Mouse (Mus musculus) spleen, postnatal 0 days (tissue): ENCODE measurements around the gene Ocm. TPM values are rescaled to one million over a fixed set of nuclear protein-coding genes. Genes with fewer than 3 reads are reported as not detected.

Source experiments
- polyA plus RNA-seq: library from polyadenylated mRNA; unstranded; fragments of >200 nt; fragmentation: Nextera tagmentation; extraction: Ambion mirVana; gene quantifications from 2 replicates; pipeline ENCODE4 v1.2.1, GENCODE M21; 2015

Gene Ocm
- polyA plus RNA-seq: 0.21 TPM in 1 of 2 replicates, not detected in the other

DNA sequence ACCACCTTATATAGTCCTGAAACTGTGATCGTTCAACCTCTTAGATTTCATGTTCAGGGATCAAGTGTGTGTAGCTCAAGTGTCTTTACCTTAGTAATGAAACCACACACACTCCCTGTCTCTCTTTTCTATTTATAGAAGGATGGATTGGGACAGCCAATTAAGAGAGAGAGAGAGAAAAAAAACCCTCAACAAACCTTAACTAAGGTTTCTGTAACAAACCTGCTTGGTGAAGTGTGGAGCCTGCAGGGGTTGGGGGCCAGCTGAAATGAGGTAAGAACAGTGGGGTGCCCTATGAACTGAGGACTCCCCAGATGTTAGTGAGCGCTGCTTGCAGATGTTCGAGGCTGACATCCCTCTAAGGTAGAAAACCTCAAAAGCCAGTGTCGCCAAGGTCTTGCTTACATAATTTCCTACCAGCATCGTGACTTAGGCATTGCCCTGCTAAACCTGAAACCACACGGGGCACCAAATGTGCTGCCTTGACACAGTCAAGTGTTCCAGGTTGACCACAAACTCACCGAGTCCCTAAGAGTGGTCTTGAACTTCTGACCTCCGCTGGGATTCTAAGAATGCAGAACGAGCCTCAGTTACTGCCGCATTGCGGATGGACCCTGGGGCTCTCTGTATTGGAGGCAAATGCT is at the start of gene Ocm:
Ocm (minus strand) TSS at position 51 of the 644 bp plus-strand sequence.

DNA sequence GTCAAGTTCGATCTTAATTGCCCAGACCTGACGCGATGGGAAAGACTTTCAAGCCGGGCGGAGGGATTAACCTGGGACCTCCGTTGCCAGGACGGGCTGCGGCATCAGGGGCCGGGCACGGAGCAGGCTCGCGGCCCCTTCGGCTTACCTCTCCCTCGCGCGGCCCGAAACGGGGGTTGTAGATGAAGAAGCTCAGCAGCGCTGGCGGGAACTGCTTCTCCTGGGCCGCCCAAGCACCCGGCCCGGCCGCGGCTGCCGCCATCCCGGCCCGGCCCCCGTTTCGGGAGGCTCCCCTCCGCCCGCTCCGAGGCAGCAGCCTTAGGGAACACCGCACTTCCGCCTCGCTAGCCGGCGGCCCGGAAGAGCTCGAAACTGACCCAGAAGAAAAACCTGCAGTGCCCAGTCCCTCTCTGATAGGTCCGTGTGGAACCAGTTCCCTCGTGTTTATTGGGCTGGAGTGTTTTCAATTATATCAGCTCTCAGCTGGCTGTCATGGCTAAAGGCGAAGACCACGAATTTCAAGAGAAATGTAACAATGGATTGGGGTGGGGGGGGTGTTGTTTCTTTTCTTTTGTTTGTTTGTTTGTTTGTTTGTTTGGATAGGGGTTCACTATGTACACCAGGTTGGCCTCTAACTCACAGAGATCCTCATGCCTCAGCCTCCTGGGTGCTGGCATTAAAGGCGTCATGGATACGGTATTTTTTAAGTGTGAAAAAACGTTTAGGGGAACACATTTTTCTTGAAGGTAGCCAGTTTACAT is 11.7 kb downstream of the Ocm start, which contains the start of gene Ccz1:
Ccz1 (minus strand) TSS at position 327 of the 761 bp plus-strand sequence.

Other genes starting within 250 kb of the Ocm start
- gene Eif2ak1, start 208.9 kb downstream of the Ocm start, polyA plus RNA-seq: 85.4 and 94.2 TPM in 2 replicates
- 0.29 and 0.45 TPM in 2 replicates for gene Ankrd61, start 129.0 kb downstream of the Ocm start, polyA plus RNA-seq
- 49.3 and 49.4 TPM in 2 replicates for gene Aimp2, start 116.8 kb downstream of the Ocm start, polyA plus RNA-seq
- gene Pms2, start 116.7 kb downstream of the Ocm start, polyA plus RNA-seq: 20.4 and 22.8 TPM in 2 replicates
- 0.27 and 1.2 TPM in 2 replicates for gene Gm42421, start 98.5 kb downstream of the Ocm start, polyA plus RNA-seq
- gene Rsph10b, start 93.6 kb downstream of the Ocm start, polyA plus RNA-seq: 0.93 and 1.2 TPM in 2 replicates
- gene Ccz1, start 11.8 kb downstream of the Ocm start, polyA plus RNA-seq: 54.7 and 55.0 TPM in 2 replicates
- 2.7 and 3.0 TPM in 2 replicates for gene Lmtk2, start 73.8 kb upstream of the Ocm start, polyA plus RNA-seq
- gene Bhlha15, start 163.6 kb upstream of the Ocm start, polyA plus RNA-seq: 0.12 and 0.18 TPM in 2 replicates
- 6.2 and 7.6 TPM in 2 replicates for gene Tecpr1, start 196.9 kb upstream of the Ocm start, polyA plus RNA-seq
- gene Bri3, start 217.8 kb upstream of the Ocm start, polyA plus RNA-seq: 58.3 and 64.6 TPM in 2 replicates